Mouse (Mus musculus): ENCODE measurements around the gene Fam214a. TPM values are rescaled to one million over a fixed set of nuclear protein-coding genes. Genes with fewer than 3 reads are reported as not detected.
"Not testable (repeated sequence)": the region's sequence is repeated elsewhere in the genome, so short reads cannot be mapped to it uniquely, and the experiment has no call there.

Fam214a gene
- polyA plus RNA-seq, 1 experiment from 2014 or later: 19.2 TPM

- Histone ChIP-seq H3K4me2 (no peak overlapping the region), H3K27ac (replicated peaks) (no peak overlapping the region), H3K9me3 (replicated peaks) (no peaks in the 10 kb centered on the region), H3K27me3 (replicated peaks) (no peaks in the 10 kb centered on the region), H3K9ac (replicated peaks) (no peak overlapping the region), H3K4me1 (peaks cover 32% of the 10 kb centered on the region), H3K36me3 (no peaks in the 10 kb centered on the region), H3K4me3 (replicated peaks) (no peak overlapping the region)
- ATAC-seq (ENCODE audit: low FRiP score): no peak
- 94% methylated on average over 4 of the region's 4 CpGs for WGBS
Measured at GRCm38 (mm10) chr9:74973154-74973553, 20.5 kb downstream of the Fam214a start.

- WGBS: 3% methylated on average over 11 of the region's 11 CpGs
- ATAC-seq (ENCODE audit: low FRiP score): no peak
- Histone ChIP-seq H3K9me3 (replicated peaks) (no peaks in the 10 kb centered on the region), H3K4me2 (peak overlapping the region; percentile 62), H3K4me1 (peaks cover 46% of the 10 kb centered on the region), H3K27ac (replicated peaks) (peak overlapping the region; percentile 95), H3K9ac (replicated peaks) (peak overlapping the region; percentile 28; the same call in 1 of the 2 replicates), H3K27me3 (replicated peaks) (no peaks in the 10 kb centered on the region), H3K36me3 (no peaks in the 10 kb centered on the region), H3K4me3 (replicated peaks) (0 out of 2 replicates have a peak overlapping the region, but pooled peaks have one; percentile 3)
Measured at GRCm38 (mm10) chr9:74974758-74975157, 22.1 kb downstream of the Fam214a start.

GRCm38 (mm10) chr9:74975416-74975815 lies 22.7 kb downstream of the Fam214a start:
- H3K4me2 ChIP-seq: peak overlapping the region; percentile 62
- H3K36me3 ChIP-seq: no peaks in the 10 kb centered on the region
- 8% methylated on average over 7 of the region's 7 CpGs for WGBS
- H3K9ac ChIP-seq (replicated peaks): peak overlapping the region; percentile 71
- H3K27ac ChIP-seq (replicated peaks): peak overlapping the region; percentile 95
- H3K4me3 ChIP-seq (replicated peaks): peak overlapping the region; percentile 55
- no peaks in the 10 kb centered on the region for H3K27me3 ChIP-seq (replicated peaks)
- no peaks in the 10 kb centered on the region for H3K9me3 ChIP-seq (replicated peaks)
- H3K4me1 ChIP-seq: peaks cover 49% of the 10 kb centered on the region
- ATAC-seq (ENCODE audit: low FRiP score): peak; percentile 35; the same call in 1 of the 2 replicates

GRCm38 (mm10) chr9:74975911-74976563 lies 23.4 kb downstream of the Fam214a start:
- ATAC-seq (ENCODE audit: low FRiP score): peak; percentile 98
- Histone ChIP-seq H3K4me1 (peaks cover 52% of the 10 kb centered on the region), H3K9me3 (replicated peaks) (no peaks in the 10 kb centered on the region), H3K27ac (replicated peaks) (peak overlapping the region; percentile 95), H3K9ac (replicated peaks) (peak overlapping the region; percentile 71), H3K27me3 (replicated peaks) (no peaks in the 10 kb centered on the region), H3K4me3 (replicated peaks) (peak overlapping the region; percentile 55), H3K36me3 (no peaks in the 10 kb centered on the region), H3K4me2 (peak overlapping the region; percentile 62)
- WGBS: under 1% methylated on average over 23 of the region's 23 CpGs

- peak overlapping the region; percentile 95 for H3K27ac ChIP-seq (replicated peaks)
- H3K27me3 ChIP-seq (replicated peaks): no peaks in the 10 kb centered on the region
- H3K9me3 ChIP-seq (replicated peaks): no peaks in the 10 kb centered on the region
- H3K4me1 ChIP-seq: peaks cover 55% of the 10 kb centered on the region
- WGBS: 59% methylated on average over 2 of the region's 2 CpGs
- H3K4me2 ChIP-seq: peak overlapping the region; percentile 62
- H3K9ac ChIP-seq (replicated peaks): peak overlapping the region; percentile 26; the same call in 1 of the 2 replicates
- H3K36me3 ChIP-seq: no peaks in the 10 kb centered on the region
- ATAC-seq (ENCODE audit: low FRiP score): no peak
- peak overlapping the region; percentile 55 for H3K4me3 ChIP-seq (replicated peaks)
Measured at GRCm38 (mm10) chr9:74977251-74977650, 24.6 kb downstream of the Fam214a start.

- H3K4me2 ChIP-seq: peak overlapping the region; percentile 62
- WGBS: 57% methylated on average over 7 of the region's 7 CpGs
- H3K36me3 ChIP-seq: no peaks in the 10 kb centered on the region
- peak overlapping the region; percentile 18 for H3K4me3 ChIP-seq (replicated peaks)
- H3K4me1 ChIP-seq: peaks cover 55% of the 10 kb centered on the region
- no peak overlapping the region for H3K27ac ChIP-seq (replicated peaks)
- no peak for ATAC-seq (ENCODE audit: low FRiP score)
- H3K9me3 ChIP-seq (replicated peaks): no peaks in the 10 kb centered on the region
- no peak overlapping the region for H3K9ac ChIP-seq (replicated peaks)
- H3K27me3 ChIP-seq (replicated peaks): no peaks in the 10 kb centered on the region
Measured at GRCm38 (mm10) chr9:74977962-74978361, 25.3 kb downstream of the Fam214a start.

GRCm38 (mm10) chr9:74978868-74979267 lies 26.2 kb downstream of the Fam214a start:
- Histone ChIP-seq H3K4me1 (peaks cover 52% of the 10 kb centered on the region), H3K36me3 (no peaks in the 10 kb centered on the region), H3K4me3 (replicated peaks) (no peak overlapping the region), H3K4me2 (peak overlapping the region; percentile 62; the same call in 1 of the 2 replicates), H3K27me3 (replicated peaks) (no peaks in the 10 kb centered on the region), H3K9me3 (replicated peaks) (no peaks in the 10 kb centered on the region), H3K27ac (replicated peaks) (no peak overlapping the region), H3K9ac (replicated peaks) (no peak overlapping the region)
- no peak for ATAC-seq (ENCODE audit: low FRiP score)
- 79% methylated on average over 7 of the region's 7 CpGs for WGBS

- no peaks in the 10 kb centered on the region for H3K9me3 ChIP-seq (replicated peaks)
- WGBS: 73% methylated on average over 5 of the region's 5 CpGs
- H3K36me3 ChIP-seq: no peaks in the 10 kb centered on the region
- H3K27ac ChIP-seq (replicated peaks): no peak overlapping the region
- no peak overlapping the region for H3K4me2 ChIP-seq
- H3K4me3 ChIP-seq (replicated peaks): no peak overlapping the region
- ATAC-seq (ENCODE audit: low FRiP score): no peak
- H3K27me3 ChIP-seq (replicated peaks): no peaks in the 10 kb centered on the region
- no peak overlapping the region for H3K9ac ChIP-seq (replicated peaks)
- peaks cover 49% of the 10 kb centered on the region for H3K4me1 ChIP-seq
Measured at GRCm38 (mm10) chr9:74979371-74979770, 26.7 kb downstream of the Fam214a start.

- WGBS: 77% methylated on average over 1 of the region's 1 CpGs
- Histone ChIP-seq H3K27me3 (replicated peaks) (no peaks in the 10 kb centered on the region), H3K4me3 (replicated peaks) (no peak overlapping the region), H3K36me3 (no peaks in the 10 kb centered on the region), H3K4me1 (peaks cover 44% of the 10 kb centered on the region), H3K4me2 (no peak overlapping the region), H3K9me3 (replicated peaks) (no peaks in the 10 kb centered on the region), H3K27ac (replicated peaks) (no peak overlapping the region), H3K9ac (replicated peaks) (no peak overlapping the region)
- no peak for ATAC-seq (ENCODE audit: low FRiP score)
Measured at GRCm38 (mm10) chr9:74979866-74980265, 27.2 kb downstream of the Fam214a start.

GRCm38 (mm10) chr9:74981663-74982111 lies 29.0 kb downstream of the Fam214a start:
- H3K36me3 ChIP-seq: no peaks in the 10 kb centered on the region
- no peak overlapping the region for H3K4me2 ChIP-seq
- H3K9ac ChIP-seq (replicated peaks): no peak overlapping the region
- H3K4me1 ChIP-seq: peaks cover 41% of the 10 kb centered on the region
- WGBS: 74% methylated on average over 3 of the region's 3 CpGs
- H3K27me3 ChIP-seq (replicated peaks): no peaks in the 10 kb centered on the region
- H3K9me3 ChIP-seq (replicated peaks): no peaks in the 10 kb centered on the region
- ATAC-seq (ENCODE audit: low FRiP score): no peak
- no peak overlapping the region for H3K27ac ChIP-seq (replicated peaks)
- no peak overlapping the region for H3K4me3 ChIP-seq (replicated peaks)

GRCm38 (mm10) chr9:74982193-74982592 lies 29.5 kb downstream of the Fam214a start:
- Histone ChIP-seq H3K4me1 (peaks cover 38% of the 10 kb centered on the region), H3K9ac (replicated peaks) (no peak overlapping the region), H3K27ac (replicated peaks) (no peak overlapping the region), H3K36me3 (no peaks in the 10 kb centered on the region), H3K9me3 (replicated peaks) (no peaks in the 10 kb centered on the region), H3K4me2 (no peak overlapping the region), H3K27me3 (replicated peaks) (no peaks in the 10 kb centered on the region), H3K4me3 (replicated peaks) (no peak overlapping the region)
- 84% methylated on average over 8 of the region's 8 CpGs for WGBS
- no peak for ATAC-seq (ENCODE audit: low FRiP score)

GRCm38 (mm10) chr9:74982722-74983121 lies 30.0 kb downstream of the Fam214a start:
- WGBS: 88% methylated on average over 1 of the region's 1 CpGs
- not testable (repeated sequence) for H3K36me3 ChIP-seq; H3K4me3 ChIP-seq (replicated peaks); H3K4me2 ChIP-seq; H3K9ac ChIP-seq (replicated peaks); H3K27ac ChIP-seq (replicated peaks); H3K27me3 ChIP-seq (replicated peaks); H3K9me3 ChIP-seq (replicated peaks); ATAC-seq (ENCODE audit: low FRiP score)
- peaks cover 33% of the 10 kb centered on the region for H3K4me1 ChIP-seq
